ENCODE assay signal across 8 mouse cellular contexts in genomic region chr2:26933304-26934055, GRCm38 (mm10). TPM values are rescaled to one million over a fixed set of nuclear protein-coding genes. Genes with fewer than 3 reads are reported as not detected.
A peak's percentile ranks its signal among the peaks of the same experiment; 100 is the strongest.
DNase-seq lines count a peak whose midpoint lies in the region; ATAC-seq lines count a peak whose summit lies in the region.

Gene Surf4, minus strand, starts transcription at chr2:26933928.
Gene Stkld1, plus strand, starts transcription at chr2:26934047.

- H3K4me1 ChIP-seq in hindbrain, embryonic 13.5 days (replicated peaks) = peaks cover 30% of the 10 kb centered on the region

- H3K9ac ChIP-seq in hindbrain, embryonic 13.5 days = peak within 1 kb of the TSS; percentile 97

- H3K4me2 ChIP-seq in hindbrain, embryonic 13.5 days = peak within 1 kb of the TSS; percentile 89

- H3K27ac ChIP-seq in hindbrain, embryonic 13.5 days = peak within 1 kb of the TSS; percentile 88

- DNase-seq in R1 (ENCODE audit: low read depth, low spot score) = peak; percentile 98
- peak; percentile 94 to 96 for DNase-seq in cerebellum, postnatal 14 days
- DNase-seq in frontal cortex, postnatal 14 days (ENCODE audit: low spot score in 2 of 2) = peak; percentile 81 to 88
- DNase-seq in layer of hippocampus, postnatal 25 days (ENCODE audit: extremely low spot score in 1 of 2, low spot score in 1 of 2) = peak; percentile 81
- peak; percentile 94 for DNase-seq in lung, postnatal 14 days
- peak; percentile 95 for DNase-seq in ovary, postnatal 36 days (ENCODE audit: low spot score)
- DNase-seq in thymus, postnatal 14 days = peak; percentile 95

- H3K4me3 ChIP-seq in hindbrain, embryonic 13.5 days = peak within 1 kb of the TSS; percentile 96

- ATAC-seq in hindbrain, embryonic 13.5 days (ENCODE audit: low FRiP score) = peak; percentile 95

- peaks cover 25% of the 10 kb centered on the region for H3K36me3 ChIP-seq in hindbrain, embryonic 13.5 days

- H3K27me3 ChIP-seq in hindbrain, embryonic 13.5 days = no peaks in the 10 kb centered on the region

- no peaks in the 10 kb centered on the region for H3K9me3 ChIP-seq in hindbrain, embryonic 13.5 days

- WGBS in hindbrain, embryonic 13.5 days = 1% methylated on average over 61 of the region's 70 CpGs

RNA-seq across cellular contexts. Expression of gene Surf4, which starts in this region (rescaled TPM):
- 113 and 114 TPM in 2 replicates for polyA plus RNA-seq in hindbrain, embryonic 13.5 days (2015; fragmentation: Nextera tagmentation; extraction: Ambion mirVana)
- total RNA-seq in layer of hippocampus, postnatal 25 days (2021) = 10 to 100 TPM; 52.6 to 60.2 TPM

RNA-seq across cellular contexts. Expression of gene Stkld1, which starts in this region (rescaled TPM):
- polyA plus RNA-seq in hindbrain, embryonic 13.5 days (2015; fragmentation: Nextera tagmentation; extraction: Ambion mirVana) = 0.10 and 0.14 TPM in 2 replicates
- total RNA-seq in layer of hippocampus, postnatal 25 days (2021) = under 1 TPM; 0.27 to 0.75 TPM

Comparison
In these comparisons a context has a peak if more than half of its experiments do, and no peak if none do; other contexts are left out.
1. Peak in every context shown above with its lines: DNase-seq, ATAC-seq, H3K4me3 ChIP-seq and H3K27ac ChIP-seq.